Comparison of ENCODE assay signal across 8 mouse cellular contexts in genomic region chr13:46928961-46929691, GRCm38 (mm10). TPM values are rescaled to one million over a fixed set of nuclear protein-coding genes. Genes with fewer than 3 reads are reported as not detected.
DNase-seq lines count a peak whose midpoint lies in the region; ATAC-seq and TF ChIP-seq lines count a peak whose summit lies in the region.

No protein-coding gene starts in this region.

- H3K4me1 ChIP-seq in hindbrain, embryonic 10.5 days (replicated peaks) = peaks cover 29% of the 10 kb centered on the region

- peak; percentile 33 for ATAC-seq in Patski

- no peak for TF ChIP-seq CTCF in Patski (IDR thresholded peaks at IDR 0.05)

- no peak for DNase-seq in Patski (ENCODE audit: low read depth, low spot score)
- peak; percentile 59 to 79 for DNase-seq in cerebellum, adult 18-20 months
- peak; percentile 55 for DNase-seq in forelimb bud, embryonic 11.5 days (ENCODE audit: low read depth, low spot score)
- DNase-seq in hindbrain, embryonic 10.5 days (ENCODE audit: low spot score) = peak; percentile 73
- peak; percentile 51 to 57 for DNase-seq in layer of hippocampus, postnatal 10 days (ENCODE audit: low spot score in 2 of 2)
- DNase-seq in lung, postnatal 14 days = peak; percentile 60
- peak; percentile 53 for DNase-seq in right cerebral cortex, adult 18-20 months
- DNase-seq in yolk sac, embryonic 10.5 days (ENCODE audit: low spot score) = peak; percentile 46

- in situ Hi-C loops in Patski (cut with MboI; ENCODE audit: low pct_unique_long_range_greater_than_20kb) = no loop called here

- POLR2A ChIA-PET in Patski (lab: Charles Lee) = interaction anchor here (0.5 to 1.3 kb wide), 3 partner anchors 11 to 113 kb away, joined by 3 to 4 read pairs (median 3); no protein-coding TSS in a partner anchor

- no peaks in the 10 kb centered on the region for H3K27me3 ChIP-seq in Patski
- H3K27me3 ChIP-seq in hindbrain, embryonic 10.5 days (ENCODE audit: insufficient read depth, poor library complexity, severe bottlenecking) = peaks cover 18% of the 10 kb centered on the region

- CTCF ChIA-PET in Patski (lab: Charles Lee) = interaction anchor here (0.7 to 1.2 kb wide), 2 partner anchors 13 to 86 kb away, joined by 3 read pairs; no protein-coding TSS in a partner anchor

- WGBS in hindbrain, embryonic 10.5 days = under 1% methylated on average over 60 of the region's 60 CpGs

- H3K4me3 ChIP-seq in hindbrain, embryonic 10.5 days = peak overlapping the region; percentile 83

- H3K36me3 ChIP-seq in hindbrain, embryonic 10.5 days = peaks cover 28% of the 10 kb centered on the region

- H3K27ac ChIP-seq in hindbrain, embryonic 10.5 days = peak overlapping the region; percentile 98

- no peaks in the 10 kb centered on the region for H3K9me3 ChIP-seq in hindbrain, embryonic 10.5 days

RNA-seq across cellular contexts. Expression of gene Kif13a, which starts 0.5 kb away (rescaled TPM):
- 38.7 TPM for polyA plus RNA-seq in Patski (2021)
- 13.6 and 15.3 TPM in 2 replicates for polyA plus RNA-seq in hindbrain, embryonic 10.5 days (2016; fragmentation: Nextera tagmentation; extraction: Ambion mirVana)
- total RNA-seq in layer of hippocampus, postnatal 10 days (2021) = 10 to 100 TPM; 29.7 to 30.8 TPM
